Mouse (Mus musculus): Measurements from ENCODE around the gene Gm4216. TPM values are rescaled to one million over a fixed set of nuclear protein-coding genes. Genes with fewer than 3 reads are reported as not detected.
"Not testable (repeated sequence)": the region's sequence is repeated elsewhere in the genome, so short reads cannot be mapped to it uniquely, and the experiment has no call there.

The Gm4216 gene
- polyA plus RNA-seq (2015; fragmentation: Nextera tagmentation; extraction: Ambion mirVana), result not detected in 2 replicates

DNA sequence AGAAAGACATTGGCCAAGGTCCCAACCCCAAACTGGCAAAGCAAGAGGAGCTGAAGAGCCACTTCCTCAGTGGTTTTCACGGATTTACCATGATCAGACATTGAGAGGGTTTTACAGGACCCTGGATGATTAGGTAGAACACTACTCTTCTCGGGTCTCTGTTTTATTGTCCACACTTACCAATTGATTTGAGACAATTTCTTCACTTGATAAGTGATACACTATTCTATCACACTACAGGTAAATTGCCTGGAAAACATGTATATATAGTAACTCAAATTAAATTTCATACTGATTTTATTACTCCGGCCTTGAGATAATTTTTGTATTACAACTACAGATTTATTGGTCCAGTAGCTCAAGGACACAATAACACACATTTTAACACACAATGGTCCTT is at the start of gene Gm4216:
Gm4216 (minus strand) TSS at position 101 of the 400 bp plus-strand sequence.
- H3K36me3 ChIP-seq; H3K27ac ChIP-seq (replicated peaks); H3K4me3 ChIP-seq; H3K4me1 ChIP-seq; H3K4me2 ChIP-seq; ATAC-seq (ENCODE audit: extremely low read depth, insufficient number of reproducible peaks, low FRiP score, low TSS enrichment); H3K9me3 ChIP-seq; H3K27me3 ChIP-seq (replicated peaks); H3K9ac ChIP-seq: not testable (repeated sequence)
- WGBS, result no CpG with 5 or more reads among the region's 3 CpGs

DNA sequence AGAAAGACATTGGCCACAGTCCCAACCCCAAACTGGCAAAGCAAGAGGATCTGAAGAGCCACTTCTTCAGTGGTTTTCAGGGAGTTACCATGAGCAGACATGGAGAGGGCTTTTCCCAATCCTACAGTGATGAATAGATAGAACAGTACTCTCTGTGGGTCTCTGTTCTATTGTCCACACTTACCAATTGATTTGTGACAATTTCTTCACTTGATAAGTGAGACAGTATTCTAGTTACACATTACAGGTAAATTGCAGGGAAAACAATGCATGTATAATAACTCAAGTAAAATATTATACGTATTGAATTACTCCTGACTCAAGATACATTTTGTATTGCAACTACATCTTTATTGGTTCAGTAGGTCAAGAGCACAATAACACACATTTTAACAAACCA is 47.6 kb upstream of the Gm4216 start, which contains the start of gene Gm8720:
Gm8720 (minus strand) TSS at position 101 of the 400 bp plus-strand sequence.
- H3K27ac ChIP-seq (replicated peaks); H3K4me1 ChIP-seq; H3K27me3 ChIP-seq (replicated peaks); H3K36me3 ChIP-seq; H3K4me2 ChIP-seq; H3K9me3 ChIP-seq; H3K9ac ChIP-seq; ATAC-seq (ENCODE audit: extremely low read depth, insufficient number of reproducible peaks, low FRiP score, low TSS enrichment); H3K4me3 ChIP-seq: not testable (repeated sequence)
- no CpG with 5 or more reads among the region's 1 CpGs for WGBS

GRCm38 (mm10) chr7:23055240-23055639 is 35.5 kb upstream of the Gm4216 start, which contains the start of gene Vmn1r163:
Gene Vmn1r163, plus strand, starts transcription at chr7:23055540.
- not testable (repeated sequence) for H3K36me3 ChIP-seq; H3K4me1 ChIP-seq; H3K4me2 ChIP-seq; ATAC-seq (ENCODE audit: extremely low read depth, insufficient number of reproducible peaks, low FRiP score, low TSS enrichment); H3K9ac ChIP-seq; H3K9me3 ChIP-seq; H3K27ac ChIP-seq (replicated peaks); H3K27me3 ChIP-seq (replicated peaks); H3K4me3 ChIP-seq
- no CpG with 5 or more reads among the region's 1 CpGs for WGBS

DNA sequence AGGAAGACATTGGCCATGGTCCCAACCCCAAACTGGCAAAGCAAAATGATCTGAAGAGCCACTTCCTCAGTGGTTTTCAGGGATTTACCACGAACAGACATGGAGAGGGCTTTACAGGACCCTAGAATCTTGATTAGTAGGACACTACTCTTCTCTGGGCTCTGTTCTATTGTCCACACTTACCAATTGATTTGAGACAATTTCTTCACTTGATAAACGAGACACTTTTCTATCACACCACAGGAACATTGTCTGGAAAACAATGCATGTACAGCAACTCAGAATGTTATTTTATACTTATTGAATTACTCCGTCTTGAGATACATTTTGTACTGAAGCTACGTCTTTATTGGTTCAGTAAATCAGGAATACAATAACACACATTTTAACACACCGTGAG is 35.1 kb downstream of the Gm4216 start, which contains the start of gene Gm4214:
Gm4214 (minus strand) TSS at position 101 of the 400 bp plus-strand sequence.
- not testable (repeated sequence) for H3K36me3 ChIP-seq; H3K9ac ChIP-seq; H3K4me3 ChIP-seq; H3K27ac ChIP-seq (replicated peaks); ATAC-seq (ENCODE audit: extremely low read depth, insufficient number of reproducible peaks, low FRiP score, low TSS enrichment); H3K27me3 ChIP-seq (replicated peaks); H3K4me1 ChIP-seq; H3K9me3 ChIP-seq; H3K4me2 ChIP-seq
- no CpG with 5 or more reads among the region's 5 CpGs for WGBS

Other genes starting within 250 kb of the Gm4216 start
- not detected in 2 replicates for gene Vmn1r158, start 229.1 kb downstream of the Gm4216 start, polyA plus RNA-seq (2015; fragmentation: Nextera tagmentation; extraction: Ambion mirVana)
- not detected in 2 replicates for gene Vmn1r159, start 176.3 kb downstream of the Gm4216 start, polyA plus RNA-seq (2015; fragmentation: Nextera tagmentation; extraction: Ambion mirVana)
- not detected in 2 replicates for gene Vmn1r160, start 148.7 kb downstream of the Gm4216 start, polyA plus RNA-seq (2015; fragmentation: Nextera tagmentation; extraction: Ambion mirVana)
- gene Gm4214, start 35.2 kb downstream of the Gm4216 start, polyA plus RNA-seq (2015; fragmentation: Nextera tagmentation; extraction: Ambion mirVana), result not detected in 2 replicates
- not detected in 2 replicates for gene Vmn1r163, start 35.6 kb upstream of the Gm4216 start, polyA plus RNA-seq (2015; fragmentation: Nextera tagmentation; extraction: Ambion mirVana)
- gene Gm8720, start 47.5 kb upstream of the Gm4216 start, polyA plus RNA-seq (2015; fragmentation: Nextera tagmentation; extraction: Ambion mirVana), result not detected in 2 replicates
- not detected in 2 replicates for gene Gm10662, start 124.6 kb upstream of the Gm4216 start, polyA plus RNA-seq (2015; fragmentation: Nextera tagmentation; extraction: Ambion mirVana)
- gene Vmn1r165, start 197.4 kb upstream of the Gm4216 start, polyA plus RNA-seq (2015; fragmentation: Nextera tagmentation; extraction: Ambion mirVana), result not detected in 2 replicates
- not detected in 2 replicates for gene Vmn1r166, start 231.8 kb upstream of the Gm4216 start, polyA plus RNA-seq (2015; fragmentation: Nextera tagmentation; extraction: Ambion mirVana)